Comparison of ENCODE assay signal across 12 mouse cellular contexts in genomic region chr2:158718816-158719549, GRCm38 (mm10). TPM values are rescaled to one million over a fixed set of nuclear protein-coding genes. Genes with fewer than 3 reads are reported as not detected.
DNase-seq lines count a peak whose midpoint lies in the region; ATAC-seq lines count a peak whose summit lies in the region.
"Had no signal": no experiment of that assay in that cellular context is flagged by ENCODE, and none has a peak within 500 bp of the region (broad histone marks: within the 10 kb centered on the region; RNA-seq: fewer than 3 reads in every experiment).

No protein-coding gene starts in this region.

- ATAC-seq in erythroid progenitor cell, adult 5-6 weeks (replicated peaks; ENCODE audit: low FRiP score, poor library complexity, severe bottlenecking): no peak
- ATAC-seq: hindbrain, embryonic 16.5 days had no signal

- peak; percentile 96 for DNase-seq in CD4-positive helper T cell, adult 2 months (ENCODE audit: low read depth, low spot score)
- DNase-seq in T-cell, adult 2 months (ENCODE audit: low spot score): peak; percentile 98
- peak; percentile 83 to 92 for DNase-seq in kidney, postnatal 36 days
- peak; percentile 84 to 85 for DNase-seq in spleen, postnatal 36 days (ENCODE audit: low spot score in 2 of 2)
- no peak for DNase-seq in urinary bladder, postnatal 4 days (ENCODE audit: low spot score in 2 of 2)
- no peak for DNase-seq in cerebellum, adult 9-10 months
- DNase-seq in right cerebral cortex, postnatal 10 days (ENCODE audit: low spot score in 2 of 2): no peak
- DNase-seq: adrenal gland, adult 2 months; gastrocnemius, adult 2 months; lung, postnatal 14 days had no signal

RNA-seq across cellular contexts. Expression of gene Fam83d, which starts 48.9 kb away (rescaled TPM):
- total RNA-seq in erythroid progenitor cell, adult 5-6 weeks (2015; ENCODE audit: low replicate concordance): 24.3 and 33.2 TPM in 2 replicates
- total RNA-seq in erythroid progenitor cell, adult 5-6 weeks (2017; ENCODE audit: low replicate concordance): 26.9 and 28.9 TPM in 2 replicates

RNA-seq across cellular contexts. Expression of gene Ppp1r16b, which starts 53.8 kb away (rescaled TPM):
- 1.4 and 2.5 TPM in 2 replicates for total RNA-seq in erythroid progenitor cell, adult 5-6 weeks (2015; ENCODE audit: low replicate concordance)
- total RNA-seq in erythroid progenitor cell, adult 5-6 weeks (2017; ENCODE audit: low replicate concordance): 1.7 and 2.3 TPM in 2 replicates

Comparison
In these comparisons a context has a peak if more than half of its experiments do, and no peak if none do; other contexts are left out.
1. DNase-seq: peak in CD4-positive helper T cell, adult 2 months (single experiment), T-cell, adult 2 months (single experiment), kidney, postnatal 36 days (2 of 2) and spleen, postnatal 36 days (2 of 2); none in urinary bladder, postnatal 4 days (0 of 2), cerebellum, adult 9-10 months (single experiment) and right cerebral cortex, postnatal 10 days (0 of 2).